Mouse (Mus musculus) heart, adult 2 months (tissue): Measurements from ENCODE around the gene Fetub.

Source experiments
- CTCF ChIP-seq: fragments of 200-600 bp; IDR thresholded peaks from 2 replicates; pipeline ENCODE4 v1.8.1; 2022; ENCODE audit warnings: antibody characterized with exemption, mild to moderate bottlenecking, moderate library complexity
- POLR2A ChIP-seq: fragments of 200-500 bp; IDR thresholded peaks from 2 replicates; pipeline ENCODE4 v1.6.1; 2011; ENCODE audit warnings: mild to moderate bottlenecking, low read depth, low read length, control low read depth; ENCODE audit not compliant: insufficient read depth

GRCm38 (mm10) chr16:22967383-22968030, 49.4 kb downstream of the Fetub start:
- TF ChIP-seq CTCF = no peak
- TF ChIP-seq POLR2A = no peak
